Mouse (Mus musculus) common myeloid progenitor, adult 5-6 weeks (primary cell): ENCODE measurements around the gene Rb1. TPM values are rescaled to one million over a fixed set of nuclear protein-coding genes. Genes with fewer than 3 reads are reported as not detected.

Experiments used
- ATAC-seq: replicated peaks from 2 replicates; pipeline ENCODE4 v1.8.0; 2016; ENCODE audit warnings: low read depth, mild to moderate bottlenecking, moderate TSS enrichment, inconsistent platforms; ENCODE audit not compliant: poor library complexity, severe bottlenecking
- total RNA-seq: library from RNA; stranded (forward); fragments of 200-1000, 187-1606 nt; gene quantifications from 2 replicates; pipeline ENCODE4 v1.2.3, GENCODE M21; 2017

Gene Rb1
- total RNA-seq, 1 experiment from 2014 or later: 31.6 TPM

- no peak for ATAC-seq
Observed at GRCm38 (mm10) chr14:73279096-73279495, 46.5 kb downstream of the Rb1 start.

DNA sequence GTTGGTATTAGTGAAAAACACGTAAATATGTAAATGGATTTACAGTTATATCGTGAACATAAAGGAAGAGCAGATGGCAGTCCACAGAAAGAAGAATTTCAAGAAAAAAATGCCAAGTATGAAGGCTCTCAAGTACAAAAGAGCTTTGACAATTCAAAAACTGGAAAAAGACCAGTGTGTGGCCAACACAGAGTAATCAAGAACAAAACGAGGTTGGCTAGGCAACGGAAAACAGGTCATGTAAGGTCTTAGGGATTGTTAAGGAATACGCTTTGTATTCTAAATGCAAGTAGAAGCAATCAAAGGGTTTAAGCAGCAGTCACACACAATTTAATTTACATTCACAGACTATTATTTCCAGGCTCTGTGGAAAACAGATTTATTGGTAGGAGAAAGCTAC is 53.8 kb downstream of the Rb1 start:
- no peak for ATAC-seq

GRCm38 (mm10) chr14:73266166-73266565 is 59.5 kb downstream of the Rb1 start:
- ATAC-seq: no peak

DNA sequence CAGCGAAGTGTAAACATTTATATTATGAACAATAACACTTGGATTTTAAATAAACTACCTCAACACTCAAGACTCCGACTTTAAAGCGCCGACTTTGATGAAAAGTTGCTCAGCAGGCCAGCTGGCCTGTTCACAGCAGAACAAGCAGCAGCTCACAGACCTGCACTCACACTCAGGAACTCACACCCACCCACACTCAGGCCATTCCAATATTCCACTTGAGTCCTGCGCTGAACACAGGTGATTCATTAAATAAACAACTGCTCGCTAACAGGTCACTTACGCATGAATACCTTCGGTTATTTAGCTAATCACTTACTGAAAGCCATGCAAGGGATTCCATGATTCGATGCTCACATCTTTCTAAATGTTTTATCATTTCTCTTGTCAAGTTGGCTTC is 63.4 kb downstream of the Rb1 start:
- ATAC-seq: no peak

DNA sequence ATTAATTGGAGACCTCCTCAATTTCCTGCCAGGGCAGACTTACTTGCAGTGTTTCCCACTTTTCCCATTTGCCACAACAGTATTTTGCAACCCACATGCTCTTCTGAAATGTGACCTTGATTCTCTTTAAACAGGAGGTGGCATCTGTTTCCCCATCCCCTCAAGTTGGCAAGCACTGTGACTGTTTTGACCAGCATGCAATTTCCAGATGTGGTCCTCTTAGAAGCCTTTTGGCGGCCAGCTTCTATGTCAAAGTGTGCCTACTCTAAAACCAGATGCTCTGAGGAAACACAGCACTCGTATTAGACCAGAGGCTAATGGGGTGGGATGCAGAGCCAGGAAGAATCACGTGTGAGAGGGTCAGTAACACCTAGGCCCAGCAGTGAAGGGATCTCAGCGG is 67.4 kb downstream of the Rb1 start:
- no peak for ATAC-seq

DNA sequence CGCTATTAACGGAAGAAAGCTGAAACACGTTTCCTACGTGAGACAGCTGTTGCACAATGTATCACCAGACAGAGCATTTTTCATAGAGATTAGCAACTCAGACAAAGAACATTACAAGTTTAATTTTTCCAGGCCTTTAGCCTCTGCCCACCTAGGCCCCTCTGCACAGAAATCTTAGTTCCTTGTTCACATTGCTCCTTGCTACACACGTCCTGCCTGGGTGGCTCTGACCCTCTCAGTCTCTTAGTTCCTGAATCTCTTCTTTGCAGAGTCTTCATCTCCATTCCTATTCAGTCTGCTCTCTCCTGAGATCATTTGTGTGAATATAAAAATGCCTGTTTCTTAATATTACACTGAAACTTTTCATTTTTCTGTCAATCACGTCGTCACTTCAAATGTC is 68.3 kb downstream of the Rb1 start:
- ATAC-seq: peak; percentile 45

- ATAC-seq: no peak
Observed at GRCm38 (mm10) chr14:73255426-73255970, 70.1 kb downstream of the Rb1 start.

- no peak for ATAC-seq
Observed at GRCm38 (mm10) chr14:73254412-73254811, 71.2 kb downstream of the Rb1 start.

GRCm38 (mm10) chr14:73253453-73254251 is 72.0 kb downstream of the Rb1 start:
- ATAC-seq: peak; percentile 65; the same call in 1 of the 2 replicates

DNA sequence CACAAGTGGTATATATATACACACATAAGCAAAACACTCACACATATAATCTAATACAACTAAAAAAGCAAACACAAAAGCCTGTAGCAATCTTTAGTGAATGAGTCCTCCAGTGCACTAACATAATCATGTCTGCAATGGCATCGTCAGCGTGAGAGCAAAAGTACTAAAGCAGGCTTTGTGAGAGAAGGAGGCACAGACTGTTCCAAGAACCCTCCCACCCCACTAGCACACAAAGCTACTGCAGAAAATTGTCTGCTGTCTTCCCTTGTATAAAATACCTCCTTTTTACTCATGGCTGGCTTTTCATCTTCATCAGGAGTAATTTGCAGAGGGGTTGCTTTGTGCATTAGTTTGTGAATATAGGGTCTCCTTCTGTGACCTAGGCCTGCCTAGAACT is 73.3 kb downstream of the Rb1 start:
- ATAC-seq: no peak

DNA sequence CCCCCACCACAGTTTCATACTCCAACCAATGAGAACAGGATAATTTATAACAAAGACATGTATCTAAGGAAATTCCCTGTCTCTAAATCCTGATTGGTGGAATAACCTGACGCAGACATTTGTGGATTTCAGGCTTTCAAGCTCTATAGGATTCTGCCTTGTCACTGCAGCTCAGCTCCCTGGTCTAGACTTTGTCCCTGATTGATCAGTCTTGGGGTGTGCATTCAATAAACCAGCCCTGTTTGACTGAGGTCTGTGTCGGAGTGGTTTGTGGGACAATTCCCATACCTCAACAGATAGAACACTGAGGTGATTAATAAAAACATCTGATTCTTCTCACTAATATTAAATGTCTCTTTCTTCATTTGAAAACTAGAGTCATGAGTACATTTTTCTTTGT is 75.6 kb downstream of the Rb1 start:
- no peak for ATAC-seq

GRCm38 (mm10) chr14:73244061-73244597 is 81.5 kb downstream of the Rb1 start:
- ATAC-seq: no peak

- ATAC-seq: no peak
Observed at GRCm38 (mm10) chr14:73239857-73240256, 85.8 kb downstream of the Rb1 start.

DNA sequence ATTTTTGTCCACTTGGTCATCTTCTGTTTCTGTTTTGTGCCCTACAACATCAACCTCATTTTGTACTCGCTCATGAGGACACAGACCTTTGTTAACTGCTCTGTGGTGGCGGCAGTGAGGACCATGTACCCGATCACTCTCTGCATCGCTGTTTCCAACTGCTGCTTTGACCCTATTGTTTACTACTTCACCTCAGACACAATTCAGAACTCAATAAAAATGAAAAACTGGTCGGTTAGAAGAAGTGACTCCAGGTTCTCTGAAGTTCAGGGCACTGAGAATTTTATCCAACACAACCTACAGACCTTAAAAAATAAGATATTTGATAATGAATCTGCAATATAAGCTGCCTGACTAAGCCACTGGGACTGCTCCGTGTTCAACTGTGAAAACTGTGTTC is 86.3 kb downstream of the Rb1 start:
- 0 out of 2 replicates have a peak, but pooled peaks have one; percentile 36 for ATAC-seq

GRCm38 (mm10) chr14:73238498-73239250 is 86.9 kb downstream of the Rb1 start:
- ATAC-seq: peak; percentile 63

DNA sequence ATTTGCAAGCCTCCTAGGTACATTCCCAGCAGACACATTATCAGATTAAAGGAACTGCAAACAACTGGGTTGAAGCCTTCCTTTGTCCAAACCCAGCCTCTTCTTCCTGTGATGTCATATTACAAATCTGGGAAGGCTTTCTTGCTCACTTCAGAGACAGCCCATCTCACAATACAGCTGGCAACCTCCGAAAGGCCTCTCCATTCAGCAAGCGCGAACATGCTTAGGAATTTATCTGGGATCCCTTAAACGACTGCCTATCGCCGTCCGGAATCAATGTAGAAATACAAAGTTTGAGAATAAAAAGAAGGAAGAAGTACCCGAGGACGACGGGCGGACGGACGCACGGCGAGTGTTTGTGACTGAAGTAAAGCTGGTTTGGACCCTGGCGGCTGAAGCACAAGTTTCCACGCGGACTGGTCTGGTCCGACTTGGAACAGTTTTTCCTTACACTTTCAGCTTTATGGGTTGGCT is 87.7 kb downstream of the Rb1 start, which contains the start of gene Lpar6:
TSS of gene Lpar6 (plus strand) at position 48 of the 474 bp plus-strand sequence.
- ATAC-seq: peak; percentile 70

GRCm38 (mm10) chr14:73234468-73235031 is 91.1 kb downstream of the Rb1 start:
- peak; percentile 40 for ATAC-seq

GRCm38 (mm10) chr14:73231286-73231982 is 94.2 kb downstream of the Rb1 start:
- no peak for ATAC-seq

GRCm38 (mm10) chr14:73226849-73227248 is 98.8 kb downstream of the Rb1 start:
- ATAC-seq: no peak

DNA sequence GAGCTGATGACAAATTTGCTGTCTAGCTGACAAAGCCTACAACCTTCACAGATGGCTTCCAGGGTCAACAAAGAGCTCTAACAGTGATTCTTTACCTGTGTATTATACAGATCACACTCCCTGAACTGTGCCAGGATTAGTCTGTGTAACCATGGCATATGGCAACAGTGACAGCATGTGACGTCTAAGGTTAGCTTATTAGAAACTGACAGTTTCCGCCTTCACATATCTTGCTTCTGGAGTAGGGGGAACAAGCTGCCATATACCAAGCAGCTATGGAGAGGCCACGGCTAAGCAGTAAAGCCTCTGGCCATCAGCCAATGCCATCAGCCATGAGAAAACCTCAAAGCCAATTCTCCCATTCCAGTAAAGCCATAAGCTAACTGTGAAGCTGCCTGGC is 99.3 kb downstream of the Rb1 start:
- no peak for ATAC-seq
